Mouse (Mus musculus) intestine, embryonic 14.5 days (tissue): Measurements from ENCODE around the gene Rcc1l. TPM values are rescaled to one million over a fixed set of nuclear protein-coding genes. Genes with fewer than 3 reads are reported as not detected.

Experiments
- ATAC-seq: fragments of 200-750 bp; cut with Nextera tagmentation; replicated peaks from 2 replicates; pipeline ENCODE4 v1.8.0; 2017; ENCODE audit warnings: low read depth, moderate number of reproducible peaks, moderate TSS enrichment, moderate library complexity; ENCODE audit not compliant: low FRiP score, low TSS enrichment
- DNase-seq: peaks from one replicate; pipeline ENCODE4 v3.0.0-alpha.2; 2018; ENCODE audit warnings: low spot score
- H3K27ac ChIP-seq: fragments of 300-500 bp; sonication (generic); 2 replicates; pipeline ENCODE4 v1.5.1; 2014; ENCODE audit warnings: low read depth, mild to moderate bottlenecking, control low read depth
- H3K27me3 ChIP-seq: fragments of 300-500 bp; sonication (generic); replicated peaks from 2 replicates; pipeline ENCODE4 v1.6.1; 2014; ENCODE audit warnings: low read length, control low read depth; ENCODE audit not compliant: control insufficient read depth, insufficient read depth
- H3K36me3 ChIP-seq: fragments of 300-500 bp; sonication (generic); 2 replicates; pipeline ENCODE4 v1.6.1; 2014; ENCODE audit warnings: low read length, control low read depth; ENCODE audit not compliant: control insufficient read depth, insufficient read depth
- H3K4me1 ChIP-seq: fragments of 300-500 bp; sonication (generic); replicated peaks from 2 replicates; pipeline ENCODE4 v1.6.1; 2014; ENCODE audit warnings: low read length, control low read depth, mixed read lengths; ENCODE audit not compliant: control insufficient read depth, insufficient read depth
- H3K4me2 ChIP-seq: fragments of 300-500 bp; sonication (generic); 2 replicates; pipeline ENCODE4 v1.6.1; 2014; ENCODE audit warnings: low read length
- H3K4me3 ChIP-seq: fragments of 300-500 bp; sonication (generic); 2 replicates; pipeline ENCODE4 v1.5.1; 2014; ENCODE audit warnings: low read depth, low read length, control low read depth, mixed read lengths
- H3K9ac ChIP-seq: fragments of 300-500 bp; sonication (generic); 2 replicates; pipeline ENCODE4 v1.6.1; 2014; ENCODE audit warnings: mild to moderate bottlenecking, low read length
- H3K9me3 ChIP-seq: fragments of 300-500 bp; sonication (generic); 2 replicates; pipeline ENCODE4 v1.6.1; 2016; ENCODE audit warnings: low read length, control low read depth; ENCODE audit not compliant: control insufficient read depth
- WGBS: fragments of 180-500 bp; shearing (Covaris S2); extraction: QIAGEN DNeasy Blood & Tissue Kit; methylation state at CpG from one replicate; pipeline ENCODE4 v1.1.7; 2014; 5-methylcytosine and 5-hydroxymethylcytosine counted together
- polyA plus RNA-seq: library from polyadenylated mRNA; unstranded; fragments of >200 nt; fragmentation: Nextera tagmentation; extraction: Ambion mirVana; gene quantifications from 2 replicates; pipeline ENCODE4 v1.2.1, GENCODE M21; 2014

Gene Rcc1l
- polyA plus RNA-seq = 32.3 and 32.5 TPM in 2 replicates

DNA sequence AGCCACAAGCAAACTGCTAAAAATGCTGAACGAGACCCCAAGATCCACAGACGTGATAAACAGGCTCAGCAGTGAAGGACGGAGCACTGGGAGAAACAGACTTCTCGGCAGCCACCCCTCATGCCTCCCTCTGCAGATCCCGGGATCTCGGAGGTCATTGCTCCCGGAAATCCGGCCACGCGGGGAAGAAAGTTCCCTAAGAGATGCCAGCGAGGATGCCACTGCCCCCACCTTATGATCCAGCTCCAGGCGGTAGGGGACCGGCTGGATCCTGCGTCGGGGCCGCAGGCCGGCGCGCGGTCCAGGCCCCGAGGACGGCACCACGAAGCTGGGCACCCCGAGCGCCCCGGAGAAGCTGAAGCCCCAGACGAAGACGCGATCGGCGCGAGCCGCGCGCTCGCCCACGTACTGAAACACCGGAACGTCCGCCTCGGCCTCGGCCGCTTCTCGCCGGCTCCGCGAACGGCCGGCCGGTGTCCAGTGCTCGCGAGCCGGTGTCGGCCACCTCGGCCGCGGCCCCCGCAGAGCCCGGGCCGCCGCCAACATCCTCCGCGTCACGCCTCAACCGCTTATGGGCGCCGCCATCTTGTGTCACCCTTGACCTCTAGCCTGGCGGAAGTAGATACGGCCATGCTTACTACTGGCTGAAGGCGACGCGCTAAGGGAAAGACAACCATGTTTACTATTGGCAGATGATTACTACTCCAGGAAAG is at the start of gene Rcc1l:
Gene Rcc1l, minus strand, starts transcription at position 606 of the 713 bp plus-strand sequence.
- peak within 1 kb of the TSS; percentile 92 for H3K4me3 ChIP-seq
- peak within 1 kb of the TSS; percentile 88 for H3K4me2 ChIP-seq
- DNase-seq (peak; percentile 86), ATAC-seq (peak; percentile 86)
- H3K27ac ChIP-seq = peak within 1 kb of the TSS; percentile 83
- peaks cover 10% of the 10 kb centered on the region; the same call in 1 of the 2 replicates for H3K36me3 ChIP-seq
- no peaks in the 10 kb centered on the region for H3K9me3 ChIP-seq
- peak within 1 kb of the TSS; percentile 86 for H3K9ac ChIP-seq
- H3K4me1 ChIP-seq = peaks cover 10% of the 10 kb centered on the region
- H3K27me3 ChIP-seq = no peaks in the 10 kb centered on the region
- WGBS = under 1% methylated on average over 72 of the region's 72 CpGs

GRCm38 (mm10) chr5:134225110-134225901 is 48.7 kb upstream of the Rcc1l start:
- Histone ChIP-seq H3K27me3 (peaks cover 6% of the 10 kb centered on the region; the same call in 1 of the 2 replicates), H3K36me3 (no peaks in the 10 kb centered on the region), H3K27ac (no peak overlapping the region), H3K4me2 (no peak overlapping the region), H3K9ac (no peak overlapping the region), H3K4me1 (peaks cover 13% of the 10 kb centered on the region; the same call in 1 of the 2 replicates), H3K9me3 (no peaks in the 10 kb centered on the region), H3K4me3 (no peak overlapping the region)
- whole genome bisulfite sequencing = 77% methylated on average over 30 of the region's 30 CpGs
- DNase-seq (no peak), ATAC-seq (no peak)

DNA sequence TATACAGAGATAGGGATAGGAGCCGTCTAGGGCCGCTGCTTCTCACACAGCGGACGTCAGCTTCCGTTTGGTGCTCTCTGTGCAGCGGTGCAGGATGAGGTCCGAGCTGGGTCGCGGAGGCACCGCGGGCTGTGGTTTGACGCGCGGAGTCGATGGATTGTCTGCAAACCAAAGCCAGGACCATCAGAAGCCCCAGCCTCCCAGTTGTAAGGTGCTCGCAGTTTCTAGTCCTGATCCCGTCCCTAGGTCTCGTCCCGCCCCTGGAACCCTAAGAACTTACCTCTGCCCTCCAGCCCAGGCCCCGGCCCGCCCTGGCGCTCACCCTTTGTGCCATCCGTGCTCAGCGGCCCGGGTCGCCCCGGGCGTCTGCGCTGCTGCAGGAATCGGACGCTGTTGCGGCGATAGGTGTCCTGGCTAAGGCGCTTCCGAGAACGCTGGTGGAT is 45.2 kb upstream of the Rcc1l start:
- Histone ChIP-seq H3K4me1 (peaks cover 9% of the 10 kb centered on the region; the same call in 1 of the 2 replicates), H3K9me3 (no peaks in the 10 kb centered on the region), H3K27ac (no peak overlapping the region), H3K36me3 (no peaks in the 10 kb centered on the region), H3K4me2 (peak overlapping the region; percentile 79), H3K4me3 (peak overlapping the region; percentile 31), H3K9ac (peak overlapping the region; percentile 40), H3K27me3 (peaks cover 6% of the 10 kb centered on the region; the same call in 1 of the 2 replicates)
- ATAC-seq = no peak
- 3% methylated on average over 36 of the region's 36 CpGs for WGBS
- DNase-seq = no peak

- Histone ChIP-seq H3K9ac (no peak overlapping the region), H3K27me3 (peaks cover 6% of the 10 kb centered on the region; the same call in 1 of the 2 replicates), H3K9me3 (no peaks in the 10 kb centered on the region), H3K27ac (no peak overlapping the region), H3K36me3 (no peaks in the 10 kb centered on the region), H3K4me3 (no peak overlapping the region), H3K4me2 (peak overlapping the region; percentile 79), H3K4me1 (peaks cover 7% of the 10 kb centered on the region; the same call in 1 of the 2 replicates)
- ATAC-seq = no peak
- no peak for DNase-seq
- WGBS = 37% methylated on average over 4 of the region's 4 CpGs
Observed at GRCm38 (mm10) chr5:134221278-134221677, 44.7 kb upstream of the Rcc1l start.

DNA sequence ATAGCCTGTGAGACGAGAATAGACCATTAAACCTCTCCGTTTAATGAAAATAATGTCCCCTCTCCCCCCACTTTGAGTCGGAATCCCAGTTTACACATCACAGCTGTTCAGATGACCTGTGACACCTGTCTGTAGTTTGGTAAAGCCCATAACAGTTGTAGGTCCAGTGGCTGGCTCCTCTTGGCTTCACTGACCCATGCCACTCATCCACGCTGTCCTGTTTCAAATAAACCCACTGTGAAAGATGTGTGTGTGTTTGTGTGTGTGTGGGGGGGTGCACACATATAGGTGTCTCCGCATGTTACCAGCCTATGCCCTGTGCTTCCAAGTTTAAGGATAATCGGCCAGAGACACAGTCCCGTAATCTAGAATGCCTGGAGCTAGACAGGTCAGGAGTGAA is 41.3 kb upstream of the Rcc1l start:
- Histone ChIP-seq H3K27ac (no peak overlapping the region), H3K4me1 (peaks cover 15% of the 10 kb centered on the region), H3K9me3 (no peaks in the 10 kb centered on the region), H3K4me2 (no peak overlapping the region), H3K4me3 (no peak overlapping the region), H3K36me3 (0 out of 2 replicates have a peak, but pooled peaks cover 4% of the 10 kb centered on the region), H3K27me3 (peaks cover 6% of the 10 kb centered on the region; the same call in 1 of the 2 replicates), H3K9ac (no peak overlapping the region)
- ATAC-seq (no peak), DNase-seq (no peak)
- 81% methylated on average over 7 of the region's 7 CpGs for WGBS

GRCm38 (mm10) chr5:134214021-134214806 is 37.6 kb upstream of the Rcc1l start:
- WGBS = 62% methylated on average over 12 of the region's 12 CpGs
- no peak for DNase-seq

GRCm38 (mm10) chr5:134209931-134210554 is 33.5 kb upstream of the Rcc1l start:
- no peak for DNase-seq
- WGBS = 16% methylated on average over 11 of the region's 11 CpGs
- no peak; the same call in 1 of the 2 replicates for ATAC-seq

More at GRCm38 (mm10) chr5:134214021-134214806, 37.6 kb upstream of the Rcc1l start:
- no peaks in the 10 kb centered on the region for H3K9me3 ChIP-seq
- H3K27ac ChIP-seq = no peak overlapping the region
- H3K27me3 ChIP-seq = no peaks in the 10 kb centered on the region
- H3K4me2 ChIP-seq = no peak overlapping the region
- 0 out of 2 replicates have a peak, but pooled peaks have one; percentile 44 for ATAC-seq
- no peak overlapping the region for H3K9ac ChIP-seq
- H3K4me3 ChIP-seq = no peak overlapping the region
- H3K36me3 ChIP-seq = 0 out of 2 replicates have a peak, but pooled peaks cover 5% of the 10 kb centered on the region
- H3K4me1 ChIP-seq = peaks cover 16% of the 10 kb centered on the region

More at GRCm38 (mm10) chr5:134209931-134210554, 33.5 kb upstream of the Rcc1l start:
- Histone ChIP-seq H3K27me3 (no peaks in the 10 kb centered on the region), H3K36me3 (0 out of 2 replicates have a peak, but pooled peaks cover 5% of the 10 kb centered on the region), H3K4me3 (no peak overlapping the region), H3K4me2 (no peak overlapping the region), H3K9ac (no peak overlapping the region), H3K4me1 (peaks cover 16% of the 10 kb centered on the region), H3K27ac (no peak overlapping the region), H3K9me3 (no peaks in the 10 kb centered on the region)
